Mouse (Mus musculus) spleen, postnatal 4 days (tissue): ENCODE results near the gene Osbpl3.
A peak's percentile ranks its signal among the peaks of the same experiment; 100 is the strongest.

Experiments used
- DNase-seq, 2 experiments: peaks; one replicate each; pipeline ENCODE4 v3.0.0; 2022; ENCODE audit warnings: low spot score in 2 of 2

Gene Osbpl3

DNA sequence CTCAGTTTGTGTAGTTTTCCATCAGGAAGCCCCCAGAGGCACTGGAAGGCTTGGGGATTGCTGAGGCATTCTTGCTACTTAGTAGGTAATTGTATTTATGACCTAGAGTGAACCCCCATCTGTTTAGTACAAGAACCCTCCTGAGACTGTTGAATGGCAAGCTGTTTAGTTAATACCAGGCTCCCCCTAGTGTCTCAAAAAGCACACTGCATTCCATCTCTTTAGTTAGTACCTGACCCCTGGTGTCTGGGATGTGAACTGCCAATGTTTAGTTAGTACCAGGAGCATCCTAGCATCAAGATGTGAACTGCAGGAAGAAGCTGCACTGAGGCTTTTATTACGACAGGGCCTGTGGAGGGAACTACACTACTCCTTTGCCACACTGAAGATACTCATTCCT is 161.9 kb downstream of the Osbpl3 start:
- peak; percentile 70 to 83 for DNase-seq

DNA sequence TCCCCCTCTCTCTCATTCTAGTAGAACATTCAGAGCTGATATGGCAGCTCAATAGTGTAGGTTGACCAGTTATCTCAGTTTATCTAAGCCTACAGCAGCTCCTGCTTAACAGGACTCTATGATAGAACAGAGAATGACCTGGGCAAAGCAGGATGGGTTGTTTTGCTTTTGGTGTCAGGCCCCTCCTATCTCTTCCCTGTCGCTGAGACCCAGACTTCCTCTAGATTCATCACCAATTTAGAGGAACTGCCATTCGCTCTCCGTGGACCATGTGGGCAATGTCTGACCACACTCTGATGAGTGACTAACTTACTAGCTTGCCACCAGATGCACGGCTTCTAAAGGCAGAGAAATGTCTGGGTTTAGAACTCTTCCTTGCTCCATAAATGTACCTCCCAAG is 164.4 kb downstream of the Osbpl3 start:
- no peak for DNase-seq

DNA sequence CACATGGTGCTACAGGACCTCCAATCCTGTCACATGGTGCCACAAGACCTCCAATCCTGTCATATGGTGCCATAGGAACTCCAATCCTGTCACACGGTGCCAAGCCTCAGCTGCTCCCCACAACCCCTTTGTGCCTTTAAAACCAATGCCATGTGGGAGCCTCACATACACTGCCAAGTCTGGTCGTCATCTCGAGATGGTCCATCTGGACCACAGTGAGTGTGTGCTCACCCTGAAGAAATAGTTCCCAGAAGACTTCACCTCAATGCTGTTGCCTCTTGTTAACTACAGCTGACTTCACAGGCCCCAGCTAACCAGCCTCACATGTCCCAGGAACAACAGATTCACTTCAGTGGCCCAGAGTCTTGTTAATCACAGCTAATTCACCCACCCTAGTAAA is 169.1 kb downstream of the Osbpl3 start:
- no peak for DNase-seq

DNA sequence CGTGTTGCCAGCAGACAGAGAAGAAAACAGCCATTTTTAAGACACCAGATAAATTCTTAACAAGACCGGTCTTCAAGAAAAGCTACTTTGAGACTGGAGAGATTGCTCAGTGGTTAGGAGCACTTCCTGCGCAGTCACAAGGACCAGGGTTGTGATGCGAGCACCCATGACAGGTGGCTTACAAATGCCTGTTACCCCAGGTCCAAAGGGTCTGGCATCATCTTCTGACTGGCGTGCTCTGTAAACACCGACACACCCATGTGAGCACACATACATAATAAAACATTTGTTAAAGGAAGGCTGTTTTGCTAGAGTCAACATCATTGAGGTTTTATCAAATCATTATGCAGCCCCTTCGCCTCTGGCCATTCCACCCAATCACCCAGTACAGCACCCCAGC is 176.4 kb downstream of the Osbpl3 start:
- no peak for DNase-seq

DNA sequence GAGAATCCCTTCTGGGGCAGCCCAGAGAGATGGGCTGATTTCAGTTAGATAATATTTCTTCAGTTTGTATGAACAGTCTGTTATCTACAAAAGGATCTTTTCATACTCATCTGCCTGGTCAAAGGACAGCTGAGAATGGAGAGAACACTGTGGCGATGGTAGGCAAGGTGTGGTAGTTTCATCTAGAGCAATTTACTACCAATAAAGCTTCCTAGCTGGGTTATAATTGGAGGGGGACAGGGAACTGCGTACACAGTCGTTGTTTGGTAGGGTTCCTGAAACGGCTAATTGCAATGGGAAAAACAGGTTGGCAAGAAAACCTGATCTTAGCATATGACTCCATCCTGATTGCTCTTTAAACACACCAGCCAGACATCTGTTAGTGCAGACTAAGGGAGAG is 182.1 kb downstream of the Osbpl3 start:
- no peak for DNase-seq

DNA sequence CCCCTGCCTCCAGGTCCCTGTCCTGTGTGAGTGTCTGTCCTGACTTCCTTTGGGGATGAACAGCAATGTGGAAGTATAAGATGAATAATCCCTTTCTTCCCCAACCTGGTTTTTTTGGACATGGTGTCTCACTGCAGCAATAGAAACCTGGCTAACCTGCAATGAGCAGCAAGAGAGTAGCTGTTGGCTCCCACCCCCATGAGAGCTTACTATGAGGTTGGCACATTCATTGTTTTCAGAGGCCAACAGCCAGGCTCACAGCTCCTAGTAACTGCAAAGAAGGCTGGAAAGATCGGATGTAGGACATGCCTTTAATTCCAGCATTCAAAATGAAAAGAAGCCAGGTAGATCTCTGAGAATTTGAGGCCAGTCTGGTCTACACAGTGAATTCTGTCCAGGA is 182.6 kb downstream of the Osbpl3 start:
- no peak for DNase-seq

DNA sequence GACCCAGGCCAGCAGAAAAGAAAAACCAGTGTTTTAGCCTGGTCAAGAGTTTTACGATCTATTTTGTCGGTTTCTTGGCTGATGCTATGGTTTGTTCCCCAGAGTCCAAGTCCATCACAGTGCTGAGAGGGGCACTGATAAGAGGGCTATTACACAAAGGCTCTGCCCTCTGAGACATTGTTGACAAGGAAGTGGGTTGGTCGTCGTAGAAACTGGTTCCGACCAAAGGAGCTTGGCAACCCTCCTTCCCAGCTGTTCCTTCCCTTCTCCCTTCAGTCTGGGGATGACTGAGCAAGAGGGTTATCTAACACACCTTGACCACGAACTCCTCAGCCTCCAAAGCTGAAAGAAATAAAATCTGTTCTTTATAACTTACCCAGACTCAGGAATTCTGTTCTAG is 192.3 kb downstream of the Osbpl3 start, which contains the start of gene Gsdme:
Gsdme (minus strand) TSS at position 193 of the 400 bp plus-strand sequence.
- DNase-seq: peak in 1 of 2 experiments; percentile 6

DNA sequence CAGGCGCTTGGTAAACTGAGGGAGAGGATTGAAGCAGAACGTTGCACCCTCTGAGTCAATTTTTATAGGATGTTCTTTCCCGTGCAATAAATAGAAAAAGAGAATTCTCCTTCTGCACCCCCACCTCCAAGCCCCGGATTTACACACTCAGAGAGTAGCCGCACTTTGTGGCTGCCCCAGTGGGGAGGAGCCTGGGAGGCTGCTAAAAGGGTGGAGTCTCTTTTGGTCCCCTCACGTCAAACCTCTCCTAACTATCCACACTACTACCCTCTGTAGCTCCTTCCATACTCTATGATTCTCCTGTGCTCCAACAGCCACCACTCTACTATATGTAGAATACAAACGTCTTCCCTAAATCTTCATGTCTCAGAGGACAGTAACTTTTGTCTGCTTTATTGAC is 193.7 kb downstream of the Osbpl3 start:
- DNase-seq: no peak

DNA sequence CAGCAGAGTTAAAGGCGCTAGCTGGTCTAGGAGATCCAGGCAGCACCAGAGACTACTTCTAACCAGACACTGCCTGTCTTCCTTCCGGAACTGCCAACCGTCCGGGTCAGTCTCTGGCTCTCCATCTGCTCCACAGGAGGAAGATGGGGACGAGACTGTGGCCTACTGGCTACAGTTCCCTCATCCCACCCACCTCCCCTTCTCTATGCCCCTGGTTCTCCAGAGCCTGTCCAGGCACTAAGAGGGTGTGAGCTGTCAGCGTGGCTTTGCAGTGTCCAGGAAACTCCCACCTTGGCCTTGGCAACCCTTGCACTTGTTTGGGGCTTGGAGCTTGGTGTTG is 194.1 kb downstream of the Osbpl3 start:
- DNase-seq: no peak

DNA sequence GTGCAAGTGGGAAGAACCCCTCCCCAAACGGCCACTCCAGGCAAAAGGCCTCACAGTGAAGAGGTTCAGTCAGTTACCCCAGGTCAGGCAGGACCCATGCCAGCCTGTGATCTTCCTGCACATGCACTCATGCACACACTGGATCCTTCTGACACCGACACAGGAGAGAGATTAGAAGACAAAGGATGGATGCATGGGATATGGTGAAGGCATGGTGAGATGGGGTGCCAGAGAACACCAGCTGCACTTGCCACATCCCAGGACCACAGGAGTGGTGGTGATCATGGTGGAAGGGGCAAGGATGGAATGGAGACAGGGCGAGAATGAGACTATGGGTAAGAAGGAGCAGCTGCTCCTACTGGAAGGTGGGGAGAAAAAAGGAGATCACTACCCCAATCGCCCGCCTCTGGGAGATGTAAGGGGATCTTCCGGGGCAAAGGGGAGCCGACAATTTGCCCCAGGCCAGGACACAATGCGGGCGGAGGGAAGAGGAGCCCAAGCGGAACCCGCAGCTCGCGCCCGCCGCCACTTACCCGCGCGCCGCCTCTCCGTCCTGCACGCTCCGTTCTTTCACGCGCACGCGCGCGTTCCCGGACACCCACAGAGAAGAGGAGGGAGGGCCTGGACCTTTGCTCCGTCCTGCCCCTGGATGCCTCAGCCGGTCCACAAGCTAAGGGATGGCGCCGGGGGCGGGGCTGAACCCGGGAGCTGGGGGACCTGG is 194.6 kb downstream of the Osbpl3 start:
- peak; percentile 64 to 81 for DNase-seq

DNA sequence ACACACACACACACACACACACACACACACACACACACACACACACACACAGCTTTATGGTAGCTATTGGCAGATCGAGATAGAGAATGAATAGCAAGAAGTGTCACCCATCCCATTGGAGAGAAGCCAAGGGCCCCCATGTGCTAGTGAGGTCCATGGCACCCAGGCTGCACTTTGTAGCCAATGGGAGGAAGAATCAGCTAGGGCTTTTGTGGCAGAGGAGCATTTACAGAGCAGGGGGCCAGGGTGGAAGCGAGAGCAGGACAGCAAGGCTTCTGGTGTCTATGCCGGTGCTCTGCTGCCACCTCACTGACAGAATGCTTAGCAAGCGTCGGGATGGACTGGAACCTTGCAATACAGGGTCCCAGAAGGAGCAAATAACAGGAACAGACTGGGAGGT is 200.6 kb downstream of the Osbpl3 start:
- peak in 1 of 2 experiments; percentile 10 for DNase-seq

DNA sequence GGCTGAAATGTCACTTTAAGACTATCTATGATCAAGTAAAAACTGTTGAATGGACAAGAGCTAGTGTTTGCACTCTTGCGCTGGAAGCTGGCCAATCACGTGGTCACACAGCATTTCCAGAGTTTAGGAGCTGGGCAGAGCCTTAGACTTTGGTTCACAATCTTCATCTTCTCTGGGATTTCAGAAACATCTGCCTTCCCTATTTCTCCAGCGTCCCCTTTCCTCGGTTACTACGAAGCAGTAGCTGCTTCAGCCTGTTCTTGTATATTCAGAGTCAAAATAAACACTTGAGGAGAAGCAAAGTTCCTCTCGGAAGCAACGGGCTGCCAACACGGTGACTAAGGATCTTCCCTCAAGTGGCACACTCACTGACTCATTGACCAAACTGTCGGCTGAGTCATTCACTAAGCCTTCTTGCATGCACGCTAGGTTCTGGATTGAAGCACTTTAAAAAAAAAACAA is 201.2 kb downstream of the Osbpl3 start:
- DNase-seq: peak in 1 of 2 experiments; percentile 11

DNA sequence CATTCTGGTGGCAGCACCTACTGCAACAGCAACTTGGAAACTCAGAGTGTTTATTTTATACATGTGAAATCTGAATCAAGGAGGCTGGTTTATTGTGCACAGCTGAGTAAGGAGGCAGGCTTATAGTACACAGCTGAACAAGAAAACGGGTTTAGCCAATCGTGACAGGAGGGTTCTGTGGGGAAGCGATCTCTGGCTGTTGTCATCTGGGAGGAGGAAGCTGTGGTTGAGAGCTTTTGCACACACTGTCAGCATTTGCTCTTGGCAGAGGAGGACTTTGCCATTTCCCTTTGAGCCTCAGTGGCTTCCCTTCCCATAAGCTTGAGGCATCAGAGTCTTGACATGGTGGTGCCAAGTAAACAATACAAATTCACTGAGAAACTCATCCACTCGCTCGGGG is 203.3 kb downstream of the Osbpl3 start:
- DNase-seq: peak in 1 of 2 experiments; percentile 38

DNA sequence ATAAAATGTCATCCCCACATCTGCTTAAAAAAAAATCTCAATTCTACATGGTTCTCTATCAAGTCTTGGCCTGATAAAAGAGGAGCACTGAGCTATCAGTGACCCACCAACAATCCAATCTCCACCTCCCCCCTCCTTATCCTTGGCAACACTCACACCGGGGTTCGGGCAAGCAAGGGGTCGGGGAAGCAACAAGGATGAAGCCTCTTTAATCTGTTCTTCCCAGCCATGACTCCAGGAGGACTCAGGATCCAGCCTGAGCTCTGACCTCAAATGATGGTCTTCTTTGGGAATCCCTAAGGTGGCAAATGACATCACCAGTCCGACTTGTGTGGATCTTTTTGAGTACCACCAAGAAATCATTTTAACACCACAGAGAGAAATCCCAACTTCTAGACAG is 208.2 kb downstream of the Osbpl3 start:
- DNase-seq: no peak

DNA sequence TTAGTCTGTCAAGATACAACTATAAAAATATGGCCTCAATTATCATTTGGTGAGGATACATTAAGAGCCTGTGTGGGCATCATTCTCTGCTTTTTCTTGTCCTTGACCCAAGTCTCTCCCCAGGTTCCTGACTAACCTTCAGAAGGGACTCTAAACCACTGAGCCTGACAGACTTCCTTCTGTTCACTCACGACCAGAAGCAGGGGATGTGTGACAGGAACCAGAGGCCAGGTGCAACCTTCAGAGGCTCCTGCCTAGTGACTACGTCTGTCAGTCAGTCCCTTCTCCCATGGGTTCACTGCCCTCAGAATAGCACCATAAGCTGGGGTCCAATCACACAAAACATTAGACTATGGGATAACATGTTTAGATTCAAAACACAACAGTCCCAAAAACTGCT is 208.6 kb downstream of the Osbpl3 start:
- peak in 1 of 2 experiments; percentile 9 for DNase-seq

DNA sequence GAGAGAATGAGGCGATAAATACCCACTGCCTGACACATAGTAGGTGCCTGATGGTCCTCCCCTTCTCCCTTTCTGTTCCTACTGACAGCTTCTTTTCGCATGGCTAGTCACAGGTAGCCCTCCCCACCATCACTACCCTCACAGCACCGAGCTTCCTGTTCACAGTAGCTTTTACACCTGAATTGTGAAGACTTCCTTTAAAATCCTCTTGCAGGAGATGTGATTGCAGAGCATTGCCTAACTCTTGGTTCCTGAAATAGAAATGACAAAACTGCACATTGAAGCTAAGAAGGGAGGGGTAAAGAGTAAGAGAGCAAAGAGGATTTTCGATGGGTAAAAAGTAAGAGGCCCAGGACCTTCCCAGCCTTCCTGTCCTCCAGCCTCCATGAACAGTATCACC is 211.0 kb downstream of the Osbpl3 start:
- DNase-seq: no peak

DNA sequence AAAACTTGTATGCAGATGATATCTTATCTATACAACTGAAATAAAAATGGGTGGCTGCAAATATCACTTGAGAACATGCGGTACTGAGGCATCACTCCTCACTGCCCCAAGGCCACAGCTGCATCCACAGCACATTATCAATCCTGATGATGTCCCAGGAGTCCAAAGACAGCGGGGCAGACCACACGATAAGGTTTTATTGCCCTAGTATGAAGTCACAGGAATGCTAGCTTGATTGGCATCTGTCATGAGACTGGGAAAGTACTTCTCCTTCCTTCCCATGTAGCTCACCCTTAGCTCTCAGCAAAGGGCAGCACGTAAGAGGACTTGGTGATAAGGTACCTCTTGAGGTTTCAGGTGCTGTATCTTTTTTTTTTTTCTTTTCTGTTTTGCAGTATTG is 211.9 kb downstream of the Osbpl3 start:
- no peak for DNase-seq
